Mouse (Mus musculus) kidney, adult 11 months (tissue): ENCODE data around the gene Topbp1.
"Not testable (repeated sequence)": the region's sequence is repeated elsewhere in the genome, so short reads cannot be mapped to it uniquely, and the experiment has no call there.

ENCODE experiments used
- DNase-seq: peaks from one replicate; pipeline ENCODE4 v3.0.0; 2022

Topbp1 gene

DNA sequence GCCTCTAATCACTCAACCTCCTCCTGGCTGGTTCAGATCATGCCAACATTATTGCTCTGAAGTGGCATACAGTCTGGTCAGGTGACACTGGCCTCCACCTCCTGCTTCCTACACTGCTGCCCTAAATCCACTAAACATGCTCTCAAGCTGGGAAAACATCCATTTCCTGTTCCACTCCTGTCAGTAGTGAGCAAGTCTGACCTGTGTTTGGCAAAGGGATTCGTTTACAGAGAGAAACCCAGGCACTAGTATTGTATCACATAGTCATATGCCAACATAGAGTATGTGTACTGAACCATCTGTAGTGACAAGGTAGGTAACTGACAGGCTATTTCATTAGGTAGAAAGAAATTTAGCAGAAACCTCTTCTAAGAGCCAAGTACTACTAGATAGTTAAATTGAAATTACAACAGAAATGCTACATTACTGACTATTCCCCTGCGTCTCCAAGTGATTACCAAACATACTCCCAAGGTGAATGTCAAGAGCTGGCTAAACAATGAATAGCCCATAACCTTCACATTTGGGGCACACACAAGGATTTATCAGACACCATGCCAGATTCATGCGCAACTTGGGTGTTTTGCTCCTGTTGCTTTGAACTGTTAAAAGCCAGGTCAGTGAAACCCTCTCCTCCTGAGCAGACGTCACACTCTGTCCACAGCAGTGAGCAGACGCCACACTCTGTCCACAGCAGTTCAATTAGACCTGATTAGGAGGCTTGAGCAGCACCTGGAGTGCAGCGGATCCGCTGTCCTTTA, 48.7 kb downstream of the Topbp1 start:
- not testable (repeated sequence) for DNase-seq

DNA sequence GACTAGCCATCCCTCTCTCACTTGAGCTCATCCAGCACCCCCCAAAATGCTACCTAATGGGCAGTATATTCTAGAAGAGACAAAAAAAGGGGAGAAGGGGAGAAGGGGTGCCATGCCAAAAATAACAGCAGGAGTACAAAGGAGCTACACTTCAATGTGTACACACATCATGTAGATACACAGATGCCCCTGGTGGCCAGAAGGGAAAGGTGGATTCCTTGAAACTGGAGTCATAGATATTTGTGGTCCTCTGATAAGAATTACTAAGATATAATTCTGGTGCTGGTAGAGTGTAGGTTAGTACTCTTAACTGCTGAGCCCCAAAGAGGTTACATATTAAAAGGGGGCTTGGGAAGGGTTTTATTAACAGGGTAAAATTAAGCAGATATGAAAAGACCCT, 52.9 kb downstream of the Topbp1 start:
- no peak for DNase-seq

DNA sequence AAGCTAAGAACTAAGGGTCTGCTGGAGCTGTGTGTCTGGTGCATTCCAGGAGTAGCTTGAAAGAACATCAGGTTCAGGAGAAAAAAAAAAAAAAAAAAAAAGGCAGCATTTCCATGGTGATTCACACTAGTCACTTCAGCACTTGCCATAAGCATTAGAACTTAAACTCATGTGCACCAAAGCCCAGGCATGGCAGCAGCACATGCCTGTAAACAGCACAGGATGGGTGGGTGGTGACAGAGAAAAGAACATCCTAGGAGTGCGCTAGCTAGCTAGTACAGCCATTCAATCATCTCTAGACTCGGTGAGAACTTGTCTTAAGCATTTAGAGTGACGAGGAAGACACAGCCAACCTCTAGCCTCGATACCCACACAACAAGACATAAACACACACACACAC, 53.5 kb downstream of the Topbp1 start:
- no peak for DNase-seq

DNA sequence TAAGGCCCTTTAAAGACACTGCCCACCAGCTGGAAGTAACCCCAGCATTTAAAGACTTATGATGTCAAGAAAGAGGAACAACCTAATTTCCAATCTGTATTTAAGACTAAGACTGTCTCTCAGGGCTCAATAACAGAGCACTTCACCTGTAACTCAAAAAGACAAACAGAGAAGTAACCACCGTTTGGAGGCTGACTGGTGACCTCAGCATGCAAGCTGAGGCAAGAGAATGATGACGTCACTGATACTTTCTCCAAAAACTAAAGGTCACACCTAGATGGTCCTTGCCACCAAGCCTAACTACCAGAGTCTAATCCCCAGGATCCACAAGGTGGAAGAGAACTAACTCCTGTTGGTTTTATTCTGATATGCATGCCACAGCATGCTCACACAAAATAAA, 55.6 kb downstream of the Topbp1 start:
- no peak for DNase-seq

DNA sequence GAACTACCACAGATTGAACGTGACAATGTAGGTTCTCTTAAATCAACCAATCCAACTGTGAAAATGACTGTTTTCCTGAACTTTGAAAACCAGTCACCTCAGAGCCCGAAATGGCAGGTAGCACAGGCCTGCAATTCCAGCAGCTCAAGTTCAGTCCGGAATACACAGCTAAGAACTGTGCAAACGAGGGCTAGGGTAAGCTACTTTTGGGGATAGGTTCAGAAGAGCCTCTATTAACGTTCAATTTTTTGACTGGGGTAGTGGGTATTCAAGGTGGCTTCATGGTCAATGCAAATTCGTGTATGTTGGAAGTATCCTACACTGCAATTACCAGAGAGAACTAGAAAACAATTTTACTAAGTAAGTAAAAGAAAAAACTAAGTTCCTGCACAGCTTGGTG, 58.1 kb downstream of the Topbp1 start:
- no peak for DNase-seq

DNA sequence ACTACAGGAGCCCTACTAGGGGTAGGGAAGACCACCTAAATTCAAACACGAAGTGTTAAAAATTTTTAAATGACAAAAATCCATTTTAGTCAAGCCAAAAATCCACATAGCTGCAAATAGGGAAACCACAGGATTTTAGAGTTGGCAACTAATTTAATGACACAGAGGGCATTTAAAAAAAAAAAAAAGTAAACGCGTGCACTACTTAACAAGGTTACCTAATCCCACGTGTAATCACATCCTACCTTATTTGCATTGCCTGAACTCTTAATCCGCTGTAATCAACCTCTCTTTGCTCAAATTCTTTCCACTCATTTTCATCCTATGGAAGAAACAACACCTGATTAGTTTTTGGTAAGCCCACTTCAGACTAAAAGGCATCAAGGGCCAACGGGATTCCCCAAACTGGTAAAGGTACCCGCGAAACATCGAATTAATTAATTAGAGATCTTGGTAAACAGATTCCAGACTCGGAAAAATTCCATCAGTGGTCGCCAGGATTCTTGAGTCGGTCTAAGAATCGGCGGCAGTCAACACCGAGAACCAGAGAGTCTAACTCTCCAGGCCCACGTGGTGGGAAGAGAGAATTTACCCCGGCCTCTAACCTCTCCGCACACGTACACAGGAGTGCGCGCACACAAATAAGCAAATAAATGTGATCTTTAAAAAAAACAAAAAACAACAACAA, 58.9 kb downstream of the Topbp1 start:
- peak; percentile 24 for DNase-seq

DNA sequence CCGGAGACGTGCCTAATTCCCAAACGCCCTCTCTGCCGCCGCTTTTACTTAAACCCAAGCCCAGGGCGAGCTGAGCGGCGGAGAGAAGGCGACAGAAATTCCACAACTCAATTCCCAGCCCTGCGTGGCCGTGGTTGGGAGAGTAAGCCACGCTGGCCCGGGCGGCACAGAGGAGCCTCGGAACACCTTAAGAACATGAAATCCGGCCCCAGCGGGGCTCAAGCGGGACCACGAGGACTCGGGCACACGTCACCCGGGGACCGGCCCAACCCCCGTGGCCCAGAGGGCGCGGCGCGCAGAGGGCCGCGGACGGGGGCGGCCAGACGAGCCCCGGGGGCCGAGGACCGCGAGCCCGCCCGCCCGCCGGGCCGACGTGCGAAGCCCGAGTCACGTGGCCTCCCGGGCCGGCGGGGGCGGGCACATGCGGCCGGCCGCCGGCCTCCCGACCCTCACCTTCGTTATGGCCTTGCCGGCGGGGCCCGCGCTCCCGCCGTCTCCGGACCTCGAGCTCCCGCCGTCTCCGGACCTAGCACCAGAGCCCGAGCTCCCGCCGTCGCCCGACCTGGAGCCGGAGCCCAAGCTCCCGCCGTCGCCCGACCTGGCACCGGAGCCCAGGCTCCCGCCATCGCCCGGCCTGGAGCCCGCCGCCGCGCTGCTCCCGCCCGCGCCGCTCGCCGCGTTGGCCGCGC, 59.7 kb downstream of the Topbp1 start:
- peak; percentile 67 for DNase-seq

DNA sequence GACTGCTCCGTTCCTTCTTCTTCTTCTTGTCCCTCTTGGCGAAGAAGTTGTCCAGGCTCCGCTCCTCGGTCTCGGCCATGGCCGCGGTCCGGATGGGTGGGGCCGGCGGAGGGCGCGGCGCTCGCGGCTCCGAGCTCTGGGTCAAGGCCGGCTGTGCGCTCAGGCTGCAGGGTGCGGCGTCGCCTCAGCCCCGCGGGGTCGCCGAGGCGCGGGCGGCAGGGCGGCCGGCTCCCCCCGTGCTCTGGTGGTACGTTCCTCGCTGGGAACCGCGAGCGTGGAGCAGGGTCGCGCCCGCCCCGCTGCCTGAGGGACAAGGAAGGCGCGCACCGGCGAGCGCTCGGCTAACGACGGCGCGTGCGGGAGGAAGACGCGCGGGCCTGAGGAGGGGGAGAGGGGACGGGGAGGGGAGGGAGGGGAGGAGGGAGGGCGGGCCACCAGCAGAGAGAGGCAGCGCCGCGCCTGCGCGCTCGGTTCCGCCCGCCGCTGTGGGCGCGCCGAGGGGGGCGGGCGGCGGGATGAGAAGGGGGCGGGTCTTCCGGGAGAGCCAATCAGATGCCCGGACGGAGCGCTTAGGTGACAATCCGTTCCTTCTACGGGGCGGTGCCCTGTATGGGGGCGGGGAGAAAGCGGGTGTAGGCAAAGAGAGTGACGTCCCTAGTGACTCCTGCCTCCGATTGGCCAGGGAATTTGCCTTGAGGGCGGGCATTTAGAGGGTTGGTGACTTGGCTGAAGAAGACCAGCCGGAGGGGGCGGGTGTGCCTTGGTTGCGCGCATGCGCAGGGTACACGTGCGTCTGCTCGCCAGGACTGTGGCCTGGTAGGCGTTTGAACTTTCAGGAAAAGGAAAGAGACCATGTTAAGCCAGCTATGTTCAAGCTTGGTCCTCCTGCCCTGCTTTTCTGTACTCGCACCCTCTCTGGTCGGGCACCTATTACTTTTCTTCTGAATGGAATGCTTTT, 60.6 kb downstream of the Topbp1 start, which contains the start of gene Cdv3:
Gene Cdv3 (minus strand): TSS at position 551 of the 958 bp plus-strand sequence.
- DNase-seq: peak; percentile 100

DNA sequence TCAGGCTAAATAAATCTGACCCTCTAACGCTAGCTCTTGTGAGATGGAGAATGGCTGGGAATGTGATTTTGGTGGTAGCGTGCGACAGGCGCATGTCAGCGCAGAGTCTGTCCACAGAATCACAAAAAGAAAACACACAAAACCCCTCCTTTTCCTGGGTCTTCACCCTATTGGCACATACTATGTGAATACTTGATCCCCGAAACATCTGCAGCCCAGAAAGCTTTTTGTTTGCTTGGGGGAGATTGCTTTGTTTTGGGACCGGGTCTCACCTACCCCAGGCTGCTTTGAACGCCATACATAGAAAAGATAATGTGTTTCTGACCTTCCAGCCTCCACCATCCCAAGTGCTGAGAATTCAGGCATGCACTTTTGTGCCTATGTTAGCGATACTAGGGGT, 61.3 kb downstream of the Topbp1 start:
- DNase-seq: no peak

DNA sequence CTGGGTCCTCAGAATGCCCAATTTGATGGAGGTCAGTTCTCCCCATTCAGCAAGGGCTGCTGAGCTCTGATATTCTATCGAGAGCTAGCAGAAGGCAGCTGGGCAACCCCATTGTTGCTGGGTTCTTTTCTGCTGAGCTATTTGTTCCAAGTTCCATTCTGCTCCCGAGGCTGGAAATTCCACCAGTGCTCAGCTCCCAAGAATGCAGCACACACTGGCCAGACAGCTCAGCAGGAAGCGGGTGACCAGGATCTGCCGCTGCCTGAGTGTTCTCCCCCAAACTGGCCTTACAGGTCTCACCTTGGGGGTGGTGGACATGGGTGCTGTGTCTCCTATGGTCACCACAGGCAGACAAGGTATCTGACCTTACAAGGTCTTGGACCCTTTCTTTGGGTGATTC, 64.9 kb downstream of the Topbp1 start:
- DNase-seq: no peak

DNA sequence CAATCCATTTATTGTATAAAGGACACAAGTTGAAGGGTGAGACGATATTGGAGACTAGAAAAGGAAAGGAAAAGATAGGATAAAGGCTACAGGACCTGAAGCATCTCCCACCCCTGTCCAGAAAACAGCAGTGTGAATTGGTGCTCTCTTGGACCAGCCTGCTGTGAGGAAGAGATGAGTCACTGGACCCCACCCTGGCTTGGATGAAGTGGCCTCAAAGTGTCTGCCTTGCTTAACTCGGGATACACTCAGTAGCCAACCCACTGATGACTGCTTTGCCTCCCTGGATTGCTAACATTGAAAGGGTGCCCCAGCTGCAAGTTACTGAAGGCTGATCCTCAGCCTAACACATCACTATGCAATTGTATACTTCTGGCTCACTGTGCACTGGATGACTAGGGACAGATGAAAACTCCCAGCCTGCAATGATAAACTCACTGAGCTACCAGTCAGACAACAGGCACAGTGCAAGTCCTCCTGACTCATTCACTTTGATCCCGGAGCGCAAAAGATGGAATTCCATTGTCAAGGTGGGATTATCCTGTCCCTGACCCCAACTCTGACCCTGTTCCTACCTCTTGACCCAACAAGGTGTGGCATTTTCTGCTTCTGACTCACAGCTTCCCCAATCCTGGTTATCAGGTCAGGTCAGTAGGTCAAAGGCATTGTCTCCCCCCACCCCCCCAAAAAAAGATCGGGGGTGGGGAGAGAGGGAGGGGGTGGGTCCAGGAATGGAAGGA, 67.4 kb downstream of the Topbp1 start:
- DNase-seq: no peak

DNA sequence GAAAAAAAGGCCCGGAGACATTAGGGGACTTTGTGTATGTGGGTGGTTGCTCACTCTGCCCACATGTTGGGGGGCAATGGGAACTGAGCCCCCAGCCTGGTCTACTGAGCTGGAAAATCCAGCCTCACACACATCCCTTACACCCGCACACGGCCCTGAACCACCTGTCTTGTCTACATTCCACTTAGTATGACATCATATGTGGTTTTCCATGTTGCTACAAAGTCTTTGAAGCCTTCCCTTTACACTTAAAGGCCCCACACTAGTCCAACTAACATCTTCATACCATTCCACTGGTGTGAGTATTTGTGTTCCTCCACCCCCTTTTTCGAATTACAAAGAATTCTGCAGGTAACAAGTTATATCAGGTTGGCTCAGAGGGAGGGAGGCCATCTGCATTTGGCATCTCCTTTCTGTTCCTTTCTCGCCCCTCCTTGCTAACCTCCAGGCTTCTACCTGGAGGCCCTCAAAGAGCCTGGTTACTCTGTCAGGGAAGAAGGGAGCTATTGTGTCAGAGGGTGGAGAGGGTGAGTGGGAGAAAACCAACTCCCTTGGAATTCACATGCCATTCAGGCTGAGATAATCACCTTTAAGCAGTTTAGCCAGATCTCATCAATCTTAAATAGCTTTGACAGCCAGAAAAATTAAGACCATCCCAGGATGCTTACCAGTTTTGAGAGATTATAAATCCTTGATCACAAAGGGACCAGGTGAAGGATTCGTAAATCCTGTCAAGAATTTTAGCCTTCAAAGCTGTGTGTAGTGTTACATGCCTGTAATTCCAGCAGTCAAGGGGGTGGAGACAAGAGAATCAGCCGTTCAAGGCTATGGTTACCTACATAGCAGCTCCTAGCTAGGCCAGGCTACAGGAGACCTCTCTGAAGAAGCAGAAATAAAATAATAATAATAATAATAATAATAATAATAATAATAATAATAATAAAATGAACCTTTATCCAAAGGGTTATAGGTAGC, 71.6 kb downstream of the Topbp1 start:
- no peak for DNase-seq

DNA sequence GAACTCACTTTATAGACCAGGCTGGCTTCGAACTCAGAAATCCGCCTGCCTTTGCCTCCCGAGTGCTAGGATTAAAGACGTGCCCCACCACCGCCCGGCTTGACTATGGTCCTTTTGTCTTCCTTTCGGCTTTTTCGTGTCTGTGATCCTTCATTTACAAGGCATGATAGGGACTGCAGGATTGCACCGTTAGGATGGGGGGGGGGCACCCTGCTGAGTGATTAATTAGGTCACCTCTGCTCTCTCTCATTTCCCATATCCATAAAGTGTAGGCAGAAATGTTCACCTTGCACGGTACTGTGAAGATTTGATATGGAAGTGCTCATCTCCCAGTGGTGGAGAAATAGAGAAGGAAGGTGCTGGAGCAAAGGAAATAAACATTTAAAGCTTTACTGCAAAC, 73.7 kb downstream of the Topbp1 start:
- no peak for DNase-seq

DNA sequence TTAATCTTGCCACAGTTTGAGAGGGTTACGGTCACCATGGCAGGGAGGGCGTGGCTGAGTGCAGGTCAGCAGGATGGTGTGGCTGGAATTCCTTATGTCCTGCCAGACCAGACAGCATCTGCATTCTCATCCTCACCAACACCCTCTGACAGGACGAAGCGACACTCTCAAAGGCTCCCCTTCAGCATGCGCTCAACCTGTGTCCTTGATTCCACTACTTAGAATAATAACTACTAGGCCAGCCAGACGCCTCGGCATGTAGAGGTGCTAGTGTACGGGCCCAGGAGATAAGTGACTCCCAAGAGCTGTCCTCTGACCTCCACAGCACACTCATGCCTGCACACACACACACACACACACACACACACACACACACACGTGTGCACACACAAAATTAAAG, 74.2 kb downstream of the Topbp1 start:
- no peak for DNase-seq

DNA sequence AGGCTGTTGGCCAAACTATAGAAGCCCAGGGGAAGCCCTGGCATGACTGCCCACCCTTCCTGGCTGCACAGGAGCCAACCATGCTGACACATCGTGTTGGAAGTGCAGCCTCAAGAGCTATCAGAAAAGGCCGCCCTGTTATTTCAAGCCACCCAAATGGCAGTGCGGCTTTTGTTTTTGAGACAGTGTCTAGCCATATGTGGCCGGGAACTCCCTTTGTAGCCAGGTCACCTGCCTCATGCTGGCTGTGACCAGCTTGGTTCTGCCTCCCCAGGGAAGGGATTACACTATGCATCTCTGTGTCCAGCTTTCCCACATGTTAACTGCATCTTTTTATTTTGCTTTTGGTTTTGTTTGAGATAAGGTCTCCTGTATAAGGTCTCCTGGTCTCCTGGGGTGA, 75.6 kb downstream of the Topbp1 start:
- no peak for DNase-seq

DNA sequence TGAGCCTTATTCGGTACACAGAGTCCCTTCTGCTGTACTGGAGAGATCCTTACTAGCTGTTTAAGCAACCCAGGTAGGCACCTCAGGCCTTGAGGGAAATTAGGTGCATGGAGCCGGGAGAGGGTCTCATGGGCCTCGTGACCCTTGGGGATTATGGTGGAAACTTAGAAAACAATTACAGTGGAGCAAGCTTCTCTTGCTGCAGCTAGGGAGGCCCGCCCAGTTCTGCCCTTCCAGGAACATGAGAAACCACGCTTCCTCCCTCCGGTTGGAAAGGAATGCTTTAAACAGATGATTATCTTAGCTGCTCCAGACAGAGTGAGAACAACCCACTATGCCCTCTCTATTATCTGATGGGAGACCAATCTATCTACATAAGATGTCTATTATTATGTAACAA, 78.0 kb downstream of the Topbp1 start:
- DNase-seq: no peak

DNA sequence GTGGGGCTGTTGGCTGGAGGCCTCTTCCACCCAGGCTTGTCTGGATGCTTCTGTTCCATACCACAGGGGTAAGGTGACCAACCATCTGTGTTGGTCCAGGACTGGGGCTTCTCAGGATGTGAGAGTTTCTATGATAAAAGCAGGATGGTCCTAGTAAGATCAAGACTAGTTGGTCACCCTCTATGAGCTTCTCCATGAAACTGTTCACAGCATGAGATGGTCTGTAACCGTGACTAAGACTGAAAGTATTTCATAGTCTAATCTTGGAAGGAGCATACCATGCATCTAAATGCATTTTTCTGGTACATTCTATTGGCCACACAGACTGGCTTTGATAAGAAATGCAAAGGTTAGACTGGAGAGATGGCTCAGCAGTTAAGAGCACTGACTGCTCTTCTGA, 78.6 kb downstream of the Topbp1 start:
- DNase-seq: no peak

DNA sequence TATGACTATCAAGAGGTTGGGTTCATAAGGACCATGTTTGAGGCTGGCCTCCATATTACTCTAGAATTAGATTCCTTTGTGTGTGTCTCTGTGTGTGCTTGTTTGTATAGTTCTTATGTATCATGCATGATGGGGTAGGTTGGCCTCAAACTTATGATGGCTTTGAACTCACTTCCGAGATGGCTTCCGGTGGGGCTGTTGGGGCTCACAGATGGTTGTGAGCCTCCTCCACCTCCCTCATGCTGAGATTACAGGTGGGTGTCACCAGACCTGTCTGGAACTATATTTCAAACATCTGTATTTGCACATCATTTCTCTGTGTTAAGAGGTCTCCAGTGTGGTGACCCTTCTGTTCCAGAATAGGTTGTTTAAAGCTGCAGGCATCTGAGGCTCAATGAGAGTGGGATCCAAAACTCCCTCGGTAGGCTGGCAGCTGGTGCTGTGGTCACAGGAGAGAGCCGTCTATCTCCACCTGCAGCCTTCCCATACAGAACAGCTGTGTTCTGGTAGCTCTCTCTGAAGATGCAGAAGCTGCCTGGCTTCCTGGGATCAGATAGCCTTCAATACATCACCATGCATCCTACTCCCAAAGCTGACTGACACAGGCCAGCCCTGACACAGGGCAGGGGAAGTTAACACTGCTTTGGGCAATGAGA, 79.3 kb downstream of the Topbp1 start:
- DNase-seq: no peak

DNA sequence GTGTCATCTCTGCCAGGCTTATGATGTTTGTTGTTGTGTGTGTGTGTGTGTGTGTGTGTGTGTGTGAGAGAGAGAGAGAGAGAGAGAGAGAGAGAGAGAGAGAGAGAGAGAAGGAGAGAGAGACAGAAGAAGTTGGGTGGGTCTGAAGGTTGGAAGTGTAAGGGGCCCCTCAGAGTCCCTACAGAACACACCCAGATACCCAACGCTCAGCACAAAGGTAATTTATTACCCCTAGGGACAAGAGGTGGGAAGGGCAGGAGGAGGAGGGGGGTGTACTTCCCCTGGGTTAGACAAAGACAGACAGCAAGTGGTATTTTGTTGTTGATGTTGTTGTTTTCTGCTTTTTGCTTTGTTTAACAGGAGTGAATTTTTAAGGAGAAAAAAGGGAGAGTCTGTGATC, 80.6 kb downstream of the Topbp1 start:
- DNase-seq: no peak

DNA sequence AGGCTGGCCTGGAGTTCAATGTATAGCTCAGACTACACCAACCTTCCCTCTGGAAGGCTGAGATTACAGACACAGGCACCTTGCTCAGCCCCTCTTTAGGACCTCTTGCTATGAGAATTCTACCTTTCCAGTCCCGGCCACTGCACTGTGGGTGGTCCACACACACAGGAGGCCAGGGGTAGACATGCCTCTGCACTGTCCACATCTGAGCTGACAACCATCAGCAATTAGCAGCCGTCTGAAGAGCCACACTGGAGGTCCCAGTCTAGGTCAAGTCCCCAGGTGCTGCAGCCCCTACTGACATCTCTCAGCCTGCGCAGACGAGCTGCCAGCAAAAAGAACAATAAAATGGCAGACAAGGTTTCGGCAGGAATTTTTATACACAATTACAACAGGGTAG, 81.6 kb downstream of the Topbp1 start:
- DNase-seq: no peak
